Mouse (Mus musculus) G1E (cell line): ENCODE measurements around the gene Dysf. TPM values are rescaled to one million over a fixed set of nuclear protein-coding genes. Genes with fewer than 3 reads are reported as not detected.

ENCODE experiments used
- ATAC-seq: 2 replicates; pipeline ENCODE4 v1.8.0; 2016; ENCODE audit warnings: mild to moderate bottlenecking; ENCODE audit not compliant: insufficient number of reproducible peaks, poor library complexity, low FRiP score, severe bottlenecking; ENCODE audit errors: extremely low read depth
- DNase-seq: peaks from one replicate; pipeline ENCODE4 v3.0.0; 2012; ENCODE audit warnings: low spot score
- H3K27me3 ChIP-seq: 2 replicates; pipeline ENCODE4 v1.6.1; 2012; ENCODE audit warnings: mild to moderate bottlenecking, low read length, inconsistent platforms; ENCODE audit not compliant: insufficient read depth
- H3K36me3 ChIP-seq: replicated peaks from 2 replicates; pipeline ENCODE3; 2012; ENCODE audit warnings: mild to moderate bottlenecking, inconsistent platforms
- H3K4me1 ChIP-seq: 2 replicates; pipeline ENCODE4 v1.6.1; 2012; ENCODE audit warnings: low read depth, low read length, inconsistent platforms, mixed read lengths; ENCODE audit not compliant: insufficient read depth
- H3K4me3 ChIP-seq: 2 replicates; pipeline ENCODE4 v1.5.1; 2012; ENCODE audit warnings: low read depth, mild to moderate bottlenecking, inconsistent platforms, low read length, moderate library complexity, mixed read lengths
- H3K9me3 ChIP-seq: replicated peaks from 2 replicates; pipeline ENCODE4 v1.6.1; 2012; ENCODE audit warnings: inconsistent platforms
- CTCF ChIP-seq: IDR thresholded peaks from 2 replicates; pipeline ENCODE4 v1.5.1; 2012; ENCODE audit warnings: low read depth, low read length, inconsistent platforms, mixed read lengths
- GATA1 ChIP-seq: IDR thresholded peaks from 2 replicates; pipeline ENCODE4 v1.6.1; 2012; ENCODE audit warnings: borderline replicate concordance, low read length, inconsistent platforms, mixed read lengths
- GATA2 ChIP-seq: IDR thresholded peaks from 2 replicates; pipeline ENCODE4 v1.6.1; 2012; ENCODE audit warnings: low read depth, low read length, inconsistent platforms, borderline replicate concordance
- POLR2AphosphoS5 ChIP-seq: IDR thresholded peaks from 2 replicates; pipeline ENCODE4 v1.6.1; 2012; ENCODE audit warnings: low read depth, low read length, inconsistent platforms; ENCODE audit not compliant: insufficient replicate concordance
- TAL1 ChIP-seq: conservative IDR thresholded peaks from 2 replicates; pipeline ENCODE4 v1.6.1; 2012; ENCODE audit warnings: low read depth, low read length, inconsistent platforms, mixed read lengths
- polyA plus RNA-seq: library from polyadenylated mRNA; stranded (reverse); fragments of >175 nt; gene quantifications from 2 replicates; pipeline ENCODE4 v1.2.3, GENCODE M21; 2012
- total RNA-seq, 2 experiments: library from RNA; stranded (forward) in 1 of 2; stranded (reverse) in 1 of 2; fragments of 200-1000 nt in 1 of 2; fragments of >200 nt in 1 of 2; fragmentation: Nextera tagmentation in 1 of 2; gene quantifications; 2 replicates each; pipeline ENCODE4 v1.2.3; 2014 to 2017

The Dysf gene
- total and polyA plus RNA-seq, 3 experiments: 0.11 TPM; not detected in 2

GRCm38 (mm10) chr6:84147206-84148004 is 139.0 kb downstream of the Dysf start:
- Histone ChIP-seq H3K4me3 (no peak overlapping the region), H3K27me3 (no peaks in the 10 kb centered on the region; the same call in 1 of the 2 replicates), H3K9me3 (no peaks in the 10 kb centered on the region), H3K4me1 (no peaks in the 10 kb centered on the region), H3K36me3 (no peaks in the 10 kb centered on the region)
- ATAC-seq (no peak), DNase-seq (no peak)
- no peak for TF ChIP-seq CTCF
- TF ChIP-seq TAL1: no peak
- no peak for TF ChIP-seq GATA2
- TF ChIP-seq POLR2AphosphoS5: no peak
- TF ChIP-seq GATA1: no peak

- Histone ChIP-seq H3K36me3 (no peaks in the 10 kb centered on the region), H3K4me1 (no peaks in the 10 kb centered on the region), H3K9me3 (no peaks in the 10 kb centered on the region), H3K27me3 (no peaks in the 10 kb centered on the region; the same call in 1 of the 2 replicates), H3K4me3 (no peak overlapping the region)
- TF ChIP-seq GATA1 (no peak), POLR2AphosphoS5 (no peak), GATA2 (no peak), CTCF (no peak), TAL1 (no peak)
- DNase-seq (no peak), ATAC-seq (no peak)
These were observed 140.1 kb downstream of the Dysf start for GRCm38 (mm10) chr6:84148470-84148869.

- H3K27me3 ChIP-seq: no peaks in the 10 kb centered on the region
- no peak overlapping the region for H3K4me3 ChIP-seq
- no peaks in the 10 kb centered on the region for H3K9me3 ChIP-seq
- H3K4me1 ChIP-seq: no peaks in the 10 kb centered on the region
- DNase-seq: no peak
- no peak for TF ChIP-seq CTCF
- no peak for TF ChIP-seq POLR2AphosphoS5
- no peak for TF ChIP-seq GATA1
- no peak for TF ChIP-seq GATA2
- no peak for TF ChIP-seq TAL1
- H3K36me3 ChIP-seq: no peaks in the 10 kb centered on the region
- ATAC-seq: no peak
These were observed 146.1 kb downstream of the Dysf start for GRCm38 (mm10) chr6:84154508-84154907.

- H3K4me3 ChIP-seq: no peak overlapping the region
- DNase-seq (no peak), ATAC-seq (no peak)
- H3K4me1 ChIP-seq: no peaks in the 10 kb centered on the region
- no peaks in the 10 kb centered on the region for H3K9me3 ChIP-seq
- no peaks in the 10 kb centered on the region for H3K36me3 ChIP-seq
- no peak for TF ChIP-seq POLR2AphosphoS5
- no peak for TF ChIP-seq GATA1
- H3K27me3 ChIP-seq: no peaks in the 10 kb centered on the region
These were observed 147.4 kb downstream of the Dysf start for GRCm38 (mm10) chr6:84155765-84156164.

- ATAC-seq (no peak), DNase-seq (no peak)
- Histone ChIP-seq H3K4me3 (no peak overlapping the region), H3K9me3 (no peaks in the 10 kb centered on the region), H3K36me3 (no peaks in the 10 kb centered on the region), H3K4me1 (no peaks in the 10 kb centered on the region), H3K27me3 (no peaks in the 10 kb centered on the region)
- TF ChIP-seq GATA1 (no peak), POLR2AphosphoS5 (no peak), TAL1 (no peak), GATA2 (no peak), CTCF (no peak)
These were observed 148.2 kb downstream of the Dysf start for GRCm38 (mm10) chr6:84156481-84157025.

- Histone ChIP-seq H3K27me3 (no peaks in the 10 kb centered on the region), H3K4me1 (no peaks in the 10 kb centered on the region), H3K36me3 (no peaks in the 10 kb centered on the region), H3K4me3 (no peak overlapping the region), H3K9me3 (peaks cover 3% of the 10 kb centered on the region; the same call in 1 of the 2 replicates)
- ATAC-seq (no peak), DNase-seq (no peak)
- TF ChIP-seq TAL1 (no peak), POLR2AphosphoS5 (no peak), CTCF (no peak), GATA2 (no peak), GATA1 (no peak)
These were observed 150.7 kb downstream of the Dysf start for GRCm38 (mm10) chr6:84159046-84159445.

DNA sequence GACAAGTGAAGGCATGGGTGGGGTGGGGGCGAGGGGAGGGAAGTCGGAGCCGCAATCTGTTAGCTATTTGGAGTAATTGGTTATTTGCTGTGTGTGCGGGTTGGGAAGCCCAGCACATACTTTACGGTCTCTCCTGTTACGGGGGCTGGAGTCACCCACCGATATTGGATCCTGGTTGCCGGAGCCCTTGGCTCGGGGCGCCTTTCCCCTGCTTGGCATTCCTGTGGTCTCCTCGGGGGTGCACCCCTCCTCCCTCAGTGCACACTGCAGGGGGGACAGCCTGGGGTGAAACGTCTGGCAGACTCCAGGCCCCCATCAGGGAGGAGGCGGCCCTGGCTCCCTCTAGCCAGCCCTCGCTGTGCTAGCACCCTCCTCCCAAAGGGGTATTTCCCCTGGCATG is 159.2 kb downstream of the Dysf start:
- no peaks in the 10 kb centered on the region for H3K4me1 ChIP-seq
- H3K4me3 ChIP-seq: no peak overlapping the region
- no peaks in the 10 kb centered on the region for H3K36me3 ChIP-seq
- H3K27me3 ChIP-seq: peaks cover 4% of the 10 kb centered on the region; the same call in 1 of the 2 replicates
- peaks cover 3% of the 10 kb centered on the region; the same call in 1 of the 2 replicates for H3K9me3 ChIP-seq
- TF ChIP-seq GATA1 (no peak), CTCF (no peak), GATA2 (no peak), POLR2AphosphoS5 (no peak), TAL1 (no peak)
- DNase-seq (no peak), ATAC-seq (no peak)
